Mouse (Mus musculus): Measurements from ENCODE around the gene Gm17949. TPM values are rescaled to one million over a fixed set of nuclear protein-coding genes. Genes with fewer than 3 reads are reported as not detected.

Gene Gm17949
- total and polyA plus RNA-seq, 2 experiments from 2014 or later: 0.34 TPM; not detected in 1

- H3K36me3 ChIP-seq (ENCODE audit: insufficient read depth): peaks cover 56% of the 10 kb centered on the region
- ATAC-seq: no peak
Observed at GRCm38 (mm10) chr17:57027471-57027870, 16.2 kb downstream of the Gm17949 start.

GRCm38 (mm10) chr17:57029691-57030090 lies 18.4 kb downstream of the Gm17949 start:
- DNase-seq (no peak), ATAC-seq (no peak)
- Histone ChIP-seq H3K9ac (peak overlapping the region; percentile 98), H3K4me3 (ENCODE audit: low read depth, low read length) (peak overlapping the region; percentile 11; the same call in 1 of the 2 replicates), H3K27me3 (ENCODE audit: insufficient read depth, low read length) (no peaks in the 10 kb centered on the region), H3K4me2 (ENCODE audit: low read depth) (peak overlapping the region; percentile 91), H3K9me3 (ENCODE audit: low read length) (no peaks in the 10 kb centered on the region), H3K36me3 (ENCODE audit: insufficient read depth) (peaks cover 34% of the 10 kb centered on the region), H3K4me1 (ENCODE audit: insufficient read depth) (peaks cover 10% of the 10 kb centered on the region), H3K27ac (ENCODE audit: low read depth, low read length) (no peak overlapping the region)
- 53% methylated on average over 8 of the region's 8 CpGs for WGBS
- no peak for TF ChIP-seq CTCF (IDR thresholded peaks at IDR 0.05; ENCODE audit: low read depth)

More at GRCm38 (mm10) chr17:57027471-57027870, 16.2 kb downstream of the Gm17949 start:
- H3K4me2 ChIP-seq (ENCODE audit: low read depth): no peak overlapping the region
- DNase-seq: no peak
- H3K4me1 ChIP-seq (ENCODE audit: insufficient read depth): peaks cover 7% of the 10 kb centered on the region
- H3K9me3 ChIP-seq (ENCODE audit: low read length): no peaks in the 10 kb centered on the region
- H3K27ac ChIP-seq (ENCODE audit: low read depth, low read length): no peak overlapping the region
- H3K4me3 ChIP-seq (ENCODE audit: low read depth, low read length): no peak overlapping the region
- TF ChIP-seq CTCF (IDR thresholded peaks at IDR 0.05; ENCODE audit: low read depth): no peak
- no peaks in the 10 kb centered on the region for H3K27me3 ChIP-seq (ENCODE audit: insufficient read depth, low read length)
- WGBS: 91% methylated on average over 4 of the region's 4 CpGs
- no peak overlapping the region for H3K9ac ChIP-seq

DNA sequence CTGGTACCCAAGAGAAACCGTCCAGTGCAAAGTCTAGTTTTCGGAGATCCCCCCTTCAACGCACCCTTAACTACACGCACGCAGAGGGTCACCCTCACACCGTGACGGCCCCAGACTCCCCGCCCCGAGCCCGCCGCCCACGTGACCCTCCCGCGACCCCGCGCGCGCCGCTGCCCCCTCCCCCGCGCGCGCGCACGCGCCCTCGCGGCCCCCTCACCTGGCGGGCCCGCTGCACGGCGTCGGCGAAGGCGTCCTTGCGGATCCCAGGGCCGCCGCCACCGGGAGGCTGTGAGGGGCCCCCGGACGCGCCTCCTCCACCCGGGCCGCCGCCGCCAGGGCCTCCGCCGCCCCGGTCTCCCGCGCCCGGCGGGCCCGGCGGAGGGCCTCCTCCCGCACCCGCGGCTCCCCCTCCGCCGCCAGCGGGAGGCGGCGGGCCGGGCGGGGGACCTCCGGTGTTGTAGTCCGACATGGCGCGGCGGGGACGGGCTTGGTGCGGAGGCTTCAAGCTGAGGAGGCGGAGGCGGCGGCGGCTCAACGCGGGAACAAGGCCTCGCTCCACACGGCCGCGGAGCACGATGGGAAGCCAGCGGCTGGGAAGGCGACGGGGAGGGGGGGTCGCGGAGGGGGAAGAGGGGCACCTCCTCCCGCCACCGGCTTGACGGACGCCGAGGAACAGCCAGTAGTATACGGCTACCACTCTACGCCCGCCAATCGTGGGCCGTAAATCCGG lies 19.8 kb downstream of the Gm17949 start, which contains the start of gene Khsrp:
Khsrp (minus strand) TSS at position 592 of the 730 bp plus-strand sequence.
- H3K4me3 ChIP-seq (ENCODE audit: low read depth, low read length): peak within 1 kb of the TSS; percentile 99
- no peaks in the 10 kb centered on the region for H3K9me3 ChIP-seq (ENCODE audit: low read length)
- no peak for TF ChIP-seq CTCF (IDR thresholded peaks at IDR 0.05; ENCODE audit: low read depth)
- DNase-seq: peak; percentile 52
- 3% methylated on average over 83 of the region's 99 CpGs for WGBS
- peak within 1 kb of the TSS; percentile 98 for H3K9ac ChIP-seq
- H3K27ac ChIP-seq (ENCODE audit: low read depth, low read length): peak within 1 kb of the TSS; percentile 96
- no peak for ATAC-seq
- peaks cover 20% of the 10 kb centered on the region for H3K36me3 ChIP-seq (ENCODE audit: insufficient read depth)
- peaks cover 10% of the 10 kb centered on the region for H3K4me1 ChIP-seq (ENCODE audit: insufficient read depth)
- H3K4me2 ChIP-seq (ENCODE audit: low read depth): peak within 1 kb of the TSS; percentile 91
- no peaks in the 10 kb centered on the region for H3K27me3 ChIP-seq (ENCODE audit: insufficient read depth, low read length)

GRCm38 (mm10) chr17:57031661-57032420 lies 20.6 kb downstream of the Gm17949 start:
- Histone ChIP-seq H3K4me1 (ENCODE audit: insufficient read depth) (peaks cover 10% of the 10 kb centered on the region), H3K4me3 (ENCODE audit: low read depth, low read length) (peak overlapping the region; percentile 41), H3K27me3 (ENCODE audit: insufficient read depth, low read length) (no peaks in the 10 kb centered on the region), H3K27ac (ENCODE audit: low read depth, low read length) (peak overlapping the region; percentile 81), H3K4me2 (ENCODE audit: low read depth) (peak overlapping the region; percentile 62), H3K36me3 (ENCODE audit: insufficient read depth) (peaks cover 12% of the 10 kb centered on the region), H3K9ac (peak overlapping the region; percentile 48), H3K9me3 (ENCODE audit: low read length) (no peaks in the 10 kb centered on the region)
- DNase-seq (peak; percentile 100), ATAC-seq (peak; percentile 94)
- WGBS: under 1% methylated on average over 38 of the region's 38 CpGs
- peak; percentile 19; the same call in 1 of the 2 replicates for TF ChIP-seq CTCF (IDR thresholded peaks at IDR 0.05; ENCODE audit: low read depth)

- Histone ChIP-seq H3K36me3 (ENCODE audit: insufficient read depth) (peaks cover 4% of the 10 kb centered on the region; the same call in 1 of the 2 replicates), H3K4me2 (ENCODE audit: low read depth) (no peak overlapping the region), H3K9ac (no peak overlapping the region), H3K4me1 (ENCODE audit: insufficient read depth) (peaks cover 10% of the 10 kb centered on the region), H3K4me3 (ENCODE audit: low read depth, low read length) (no peak overlapping the region), H3K27ac (ENCODE audit: low read depth, low read length) (no peak overlapping the region; the same call in 1 of the 2 replicates), H3K27me3 (ENCODE audit: insufficient read depth, low read length) (no peaks in the 10 kb centered on the region), H3K9me3 (ENCODE audit: low read length) (no peaks in the 10 kb centered on the region)
- DNase-seq: no peak
- 91% methylated on average over 4 of the region's 4 CpGs for WGBS
- ATAC-seq: no peak
- no peak for TF ChIP-seq CTCF (IDR thresholded peaks at IDR 0.05; ENCODE audit: low read depth)
Observed at GRCm38 (mm10) chr17:57032854-57033253, 21.6 kb downstream of the Gm17949 start.

GRCm38 (mm10) chr17:57038978-57039377 lies 27.7 kb downstream of the Gm17949 start:
- Histone ChIP-seq H3K36me3 (ENCODE audit: insufficient read depth) (no peaks in the 10 kb centered on the region), H3K27me3 (ENCODE audit: insufficient read depth, low read length) (no peaks in the 10 kb centered on the region), H3K4me2 (ENCODE audit: low read depth) (no peak overlapping the region), H3K9me3 (ENCODE audit: low read length) (no peaks in the 10 kb centered on the region), H3K4me3 (ENCODE audit: low read depth, low read length) (no peak overlapping the region), H3K9ac (no peak overlapping the region), H3K4me1 (ENCODE audit: insufficient read depth) (no peaks in the 10 kb centered on the region), H3K27ac (ENCODE audit: low read depth, low read length) (no peak overlapping the region)
- ATAC-seq: no peak
- TF ChIP-seq CTCF (IDR thresholded peaks at IDR 0.05; ENCODE audit: low read depth): peak; percentile 32
- no peak for DNase-seq
- 47% methylated on average over 8 of the region's 8 CpGs for WGBS

DNA sequence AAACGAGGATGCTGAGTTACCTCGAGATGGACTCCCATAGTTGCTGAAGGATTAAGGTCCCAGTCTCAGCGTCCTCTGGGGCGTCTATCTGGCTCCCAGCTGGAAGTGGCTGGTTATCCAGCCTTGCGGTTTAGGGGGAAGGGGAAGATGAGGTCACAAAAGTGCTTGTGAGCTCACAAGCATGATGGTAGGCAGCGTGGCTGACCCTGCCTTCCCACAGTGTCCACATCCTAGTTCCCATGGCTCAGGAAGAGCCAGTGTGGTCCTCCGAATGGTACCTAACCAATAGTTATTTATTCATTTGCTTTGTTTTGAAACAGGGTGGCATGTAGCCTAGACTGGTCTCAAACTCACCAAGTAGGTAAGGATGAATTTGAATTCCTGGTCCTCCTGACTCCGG lies 30.3 kb downstream of the Gm17949 start, which contains the start of gene Slc25a41:
Slc25a41 (minus strand) TSS at position 101 of the 400 bp plus-strand sequence.
- no peak within 1 kb of the TSS for H3K4me3 ChIP-seq (ENCODE audit: low read depth, low read length)
- H3K9me3 ChIP-seq (ENCODE audit: low read length): no peaks in the 10 kb centered on the region
- ATAC-seq (no peak), DNase-seq (no peak)
- 76% methylated on average over 8 of the region's 8 CpGs for WGBS
- no peak within 1 kb of the TSS for H3K4me2 ChIP-seq (ENCODE audit: low read depth)
- no peak within 1 kb of the TSS for H3K9ac ChIP-seq
- TF ChIP-seq CTCF (IDR thresholded peaks at IDR 0.05; ENCODE audit: low read depth): no peak
- no peak within 1 kb of the TSS for H3K27ac ChIP-seq (ENCODE audit: low read depth, low read length)
- H3K36me3 ChIP-seq (ENCODE audit: insufficient read depth): peaks cover 10% of the 10 kb centered on the region
- no peaks in the 10 kb centered on the region for H3K27me3 ChIP-seq (ENCODE audit: insufficient read depth, low read length)
- no peaks in the 10 kb centered on the region for H3K4me1 ChIP-seq (ENCODE audit: insufficient read depth)

Data from forebrain, postnatal 0 days (tissue).